Mouse (Mus musculus): Measurements from ENCODE around the gene Cckar.

GRCm38 (mm10) chr5:53727606-53728005, 20.1 kb upstream of the Cckar start:
- TF ChIP-seq CTCF (IDR thresholded peaks at IDR 0.05) (no peak), POLR2A (IDR thresholded peaks at IDR 0.05; ENCODE audit: insufficient read depth, low read depth, low read length) (no peak)
